Mouse (Mus musculus): Measurements from ENCODE around the gene Nxn. TPM values are rescaled to one million over a fixed set of nuclear protein-coding genes. Genes with fewer than 3 reads are reported as not detected.
"Not testable (repeated sequence)": the region's sequence is repeated elsewhere in the genome, so short reads cannot be mapped to it uniquely, and the experiment has no call there.

Nxn gene
- total and polyA plus RNA-seq, 2 experiments from 2014 or later, result 10.6 to 50.7 TPM

DNA sequence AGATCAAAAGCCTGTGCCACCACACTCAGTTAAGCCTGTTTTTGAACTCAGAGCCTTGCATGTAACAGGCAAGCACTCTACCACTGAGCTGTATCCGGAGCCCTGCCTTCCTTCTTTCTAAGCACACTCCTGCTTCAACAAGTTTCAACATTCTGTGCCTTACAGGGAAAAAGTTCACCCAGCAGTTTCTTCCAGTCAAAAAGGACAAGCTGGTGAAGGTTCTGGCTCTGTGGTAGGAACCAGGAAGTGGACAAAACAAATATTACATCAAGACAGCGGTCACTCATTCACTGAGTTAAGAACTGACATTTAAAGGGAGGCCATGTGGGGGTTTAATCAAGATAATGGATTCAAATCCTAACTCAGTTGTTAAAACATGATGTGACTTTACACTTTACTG, 183.9 kb downstream of the Nxn start:
- Histone ChIP-seq H3K27ac (ENCODE audit: low read depth) (no peak overlapping the region), H3K36me3 (replicated peaks; ENCODE audit: control insufficient read depth, insufficient read depth, low read length) (peaks cover 28% of the 10 kb centered on the region), H3K9me3 (replicated peaks; ENCODE audit: control insufficient read depth, low read length) (no peaks in the 10 kb centered on the region), H3K4me1 (ENCODE audit: control insufficient read depth, insufficient read depth) (0 out of 2 replicates have a peak, but pooled peaks cover 5% of the 10 kb centered on the region), H3K9ac (replicated peaks; ENCODE audit: low read depth, low read length) (no peak overlapping the region), H3K4me2 (ENCODE audit: low read depth, low read length) (no peak overlapping the region), H3K27me3 (ENCODE audit: control insufficient read depth, insufficient read depth, low read length) (no peaks in the 10 kb centered on the region), H3K4me3 (ENCODE audit: low read depth, low read length) (no peak overlapping the region)
- 87% methylated on average over 2 of the region's 2 CpGs for WGBS
- ATAC-seq (ENCODE audit: insufficient read depth, low read depth), result no peak
- no peak for DNase-seq (ENCODE audit: low spot score)
- no peak for TF ChIP-seq CTCF (IDR thresholded peaks at IDR 0.05; ENCODE audit: low read depth)
- no peak for TF ChIP-seq EP300 (IDR thresholded peaks at IDR 0.05; ENCODE audit: low read depth)

DNA sequence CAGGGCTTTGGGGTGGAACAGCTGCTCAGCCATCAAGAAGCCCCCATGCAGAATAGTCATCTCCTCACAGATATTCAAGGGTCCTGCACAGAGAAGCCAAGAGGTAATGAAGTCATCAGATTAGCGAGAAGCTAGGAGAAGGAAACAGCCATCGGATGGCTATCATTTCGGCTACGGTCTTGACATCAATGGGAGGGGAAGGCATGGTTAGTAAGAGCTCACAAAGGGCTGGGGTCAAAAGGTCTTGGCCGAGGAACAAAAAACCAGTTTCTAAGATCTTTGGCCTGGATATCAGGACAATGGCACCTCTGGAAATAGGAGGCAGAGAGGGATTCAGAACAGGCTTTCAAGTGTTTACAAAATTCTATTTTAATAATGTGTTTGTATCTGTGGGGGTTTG, 185.1 kb downstream of the Nxn start:
- WGBS, result 84% methylated on average over 5 of the region's 5 CpGs
- peaks cover 34% of the 10 kb centered on the region for H3K36me3 ChIP-seq (replicated peaks; ENCODE audit: control insufficient read depth, insufficient read depth, low read length)

DNA sequence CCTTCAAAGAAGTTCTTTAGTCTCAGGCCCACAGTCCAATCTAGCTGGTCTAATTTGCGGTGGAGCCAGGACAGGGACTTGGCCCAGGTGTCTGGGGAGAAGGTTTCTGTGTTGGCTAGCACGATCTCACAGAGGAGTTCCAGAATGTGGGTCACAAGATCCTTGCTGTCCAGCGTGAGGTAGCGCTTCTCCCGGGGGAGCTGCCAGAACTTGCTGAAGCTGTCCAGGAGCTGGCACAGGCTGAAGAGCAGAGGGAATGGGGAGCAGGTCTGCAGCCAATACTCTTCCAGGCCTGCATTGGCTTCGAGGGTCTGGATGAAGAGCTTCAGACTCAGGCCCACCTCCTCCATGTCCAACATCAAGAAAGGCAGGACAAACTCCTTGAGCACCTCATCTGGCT, 187.3 kb downstream of the Nxn start:
- 89% methylated on average over 3 of the region's 6 CpGs for WGBS
- H3K27ac ChIP-seq (ENCODE audit: low read depth); ATAC-seq (ENCODE audit: insufficient read depth, low read depth); H3K27me3 ChIP-seq (ENCODE audit: control insufficient read depth, insufficient read depth, low read length); DNase-seq (ENCODE audit: low spot score); H3K4me2 ChIP-seq (ENCODE audit: low read depth, low read length); H3K4me1 ChIP-seq (ENCODE audit: control insufficient read depth, insufficient read depth); H3K9ac ChIP-seq (replicated peaks; ENCODE audit: low read depth, low read length); H3K9me3 ChIP-seq (replicated peaks; ENCODE audit: control insufficient read depth, low read length); H3K4me3 ChIP-seq (ENCODE audit: low read depth, low read length): not testable (repeated sequence)
- peaks cover 36% of the 10 kb centered on the region for H3K36me3 ChIP-seq (replicated peaks; ENCODE audit: control insufficient read depth, insufficient read depth, low read length)

More for the DNA sequence above, 185.1 kb downstream of the Nxn start:
- H3K27me3 ChIP-seq (ENCODE audit: control insufficient read depth, insufficient read depth, low read length), result no peaks in the 10 kb centered on the region
- ATAC-seq (ENCODE audit: insufficient read depth, low read depth) (no peak), DNase-seq (ENCODE audit: low spot score) (no peak)
- TF ChIP-seq EP300 (IDR thresholded peaks at IDR 0.05; ENCODE audit: low read depth) (no peak), CTCF (IDR thresholded peaks at IDR 0.05; ENCODE audit: low read depth) (no peak)
- no peak overlapping the region for H3K27ac ChIP-seq (ENCODE audit: low read depth)
- 0 out of 2 replicates have a peak, but pooled peaks cover 5% of the 10 kb centered on the region for H3K4me1 ChIP-seq (ENCODE audit: control insufficient read depth, insufficient read depth)
- H3K4me2 ChIP-seq (ENCODE audit: low read depth, low read length), result no peak overlapping the region
- H3K9me3 ChIP-seq (replicated peaks; ENCODE audit: control insufficient read depth, low read length), result no peaks in the 10 kb centered on the region
- H3K4me3 ChIP-seq (ENCODE audit: low read depth, low read length), result no peak overlapping the region
- H3K9ac ChIP-seq (replicated peaks; ENCODE audit: low read depth, low read length), result no peak overlapping the region

DNA sequence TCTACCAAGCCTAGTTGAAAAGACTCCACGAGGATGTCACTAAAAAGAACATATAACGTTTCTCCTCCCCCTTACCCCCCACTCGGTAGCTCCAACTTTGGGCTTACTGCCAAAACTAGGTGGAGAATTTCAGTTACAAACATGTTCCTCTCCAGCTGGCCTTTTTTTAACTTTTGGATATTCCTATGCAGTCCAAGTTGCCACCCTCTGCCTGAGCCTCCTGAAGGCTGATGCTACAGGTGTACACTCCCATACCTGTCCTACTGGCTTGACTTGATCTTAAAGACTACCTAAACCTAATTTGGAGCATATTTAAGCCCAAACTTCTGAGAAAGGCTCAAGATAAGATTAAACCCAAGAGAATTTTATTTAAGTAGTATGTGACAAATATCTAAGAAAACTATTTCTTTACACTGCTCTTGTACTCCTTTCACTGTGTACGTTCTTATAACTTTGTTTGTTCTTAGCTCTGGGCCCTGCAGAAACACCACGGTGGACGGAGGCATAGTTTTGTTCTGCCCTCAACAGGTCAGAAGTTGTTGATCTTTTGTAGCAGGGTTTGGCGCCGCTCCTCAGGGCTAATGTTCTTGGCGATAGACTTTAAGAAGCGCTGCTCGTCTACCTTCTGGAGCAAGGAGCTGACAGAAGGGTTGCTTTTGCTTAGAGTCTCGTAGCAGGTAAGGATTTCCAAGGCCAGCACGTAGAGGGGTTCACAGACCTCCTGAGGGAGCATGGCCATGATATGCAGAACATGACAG, 188.5 kb downstream of the Nxn start:
- 78% methylated on average over 13 of the region's 13 CpGs for WGBS
- DNase-seq (ENCODE audit: low spot score) (no peak), ATAC-seq (ENCODE audit: insufficient read depth, low read depth) (no peak)
- Histone ChIP-seq H3K9ac (replicated peaks; ENCODE audit: low read depth, low read length) (no peak overlapping the region), H3K36me3 (replicated peaks; ENCODE audit: control insufficient read depth, insufficient read depth, low read length) (peaks cover 39% of the 10 kb centered on the region), H3K4me2 (ENCODE audit: low read depth, low read length) (no peak overlapping the region), H3K4me3 (ENCODE audit: low read depth, low read length) (no peak overlapping the region), H3K27me3 (ENCODE audit: control insufficient read depth, insufficient read depth, low read length) (no peaks in the 10 kb centered on the region), H3K9me3 (replicated peaks; ENCODE audit: control insufficient read depth, low read length) (no peaks in the 10 kb centered on the region), H3K4me1 (ENCODE audit: control insufficient read depth, insufficient read depth) (no peaks in the 10 kb centered on the region), H3K27ac (ENCODE audit: low read depth) (no peak overlapping the region)
- TF ChIP-seq CTCF (IDR thresholded peaks at IDR 0.05; ENCODE audit: low read depth), result no peak
- no peak for TF ChIP-seq EP300 (IDR thresholded peaks at IDR 0.05; ENCODE audit: low read depth)

Other genes starting within 250 kb of the Nxn start
- 22.8 and 40.6 TPM in 2 replicates for gene Vps53, start 219.5 kb downstream of the Nxn start, total RNA-seq (2014; rRNA removed; ENCODE audit: low replicate concordance)
- 24.1 and 25.2 TPM in 2 replicates for gene Vps53, start 219.5 kb downstream of the Nxn start, polyA plus RNA-seq (2015; fragmentation: Nextera tagmentation; extraction: Ambion mirVana)
- gene Fam57a, start 219.5 kb downstream of the Nxn start, total RNA-seq (2014; rRNA removed; ENCODE audit: low replicate concordance), result 13.8 and 14.8 TPM in 2 replicates
- gene Fam57a, start 219.5 kb downstream of the Nxn start, polyA plus RNA-seq (2015; fragmentation: Nextera tagmentation; extraction: Ambion mirVana), result 10.5 TPM in 2 replicates
- not detected in 2 replicates for gene Dbil5, start 181.5 kb downstream of the Nxn start, total RNA-seq (2014; rRNA removed; ENCODE audit: low replicate concordance)
- gene Dbil5, start 181.5 kb downstream of the Nxn start, polyA plus RNA-seq (2015; fragmentation: Nextera tagmentation; extraction: Ambion mirVana), result 1.2 and 1.6 TPM in 2 replicates
- 5.3 and 10.2 TPM in 2 replicates for gene Gemin4, start 181.5 kb downstream of the Nxn start, total RNA-seq (2014; rRNA removed; ENCODE audit: low replicate concordance)
- gene Gemin4, start 181.5 kb downstream of the Nxn start, polyA plus RNA-seq (2015; fragmentation: Nextera tagmentation; extraction: Ambion mirVana), result 9.5 and 9.9 TPM in 2 replicates
- gene Mrm3, start 155.4 kb downstream of the Nxn start, total RNA-seq (2014; rRNA removed; ENCODE audit: low replicate concordance), result 21.3 and 39.5 TPM in 2 replicates
- 27.6 and 31.8 TPM in 2 replicates for gene Mrm3, start 155.4 kb downstream of the Nxn start, polyA plus RNA-seq (2015; fragmentation: Nextera tagmentation; extraction: Ambion mirVana)
- 30.6 and 44.8 TPM in 2 replicates for gene Glod4, start 155.4 kb downstream of the Nxn start, total RNA-seq (2014; rRNA removed; ENCODE audit: low replicate concordance)
- 102 and 104 TPM in 2 replicates for gene Glod4, start 155.4 kb downstream of the Nxn start, polyA plus RNA-seq (2015; fragmentation: Nextera tagmentation; extraction: Ambion mirVana)
- 20.1 and 42.8 TPM in 2 replicates for gene Timm22, start 7.8 kb upstream of the Nxn start, total RNA-seq (2014; rRNA removed; ENCODE audit: low replicate concordance)
- gene Timm22, start 7.8 kb upstream of the Nxn start, polyA plus RNA-seq (2015; fragmentation: Nextera tagmentation; extraction: Ambion mirVana), result 90.5 and 99.9 TPM in 2 replicates
- gene Abr, start 223.2 kb upstream of the Nxn start, total RNA-seq (2014; rRNA removed; ENCODE audit: low replicate concordance), result 37.3 and 48.9 TPM in 2 replicates
- gene Abr, start 223.2 kb upstream of the Nxn start, polyA plus RNA-seq (2015; fragmentation: Nextera tagmentation; extraction: Ambion mirVana), result 12.1 and 14.1 TPM in 2 replicates

All from heart, postnatal 0 days (tissue).